ENCODE assay signal across 8 mouse cellular contexts in genomic region chr19:47168793-47169412, GRCm38 (mm10). TPM values are rescaled to one million over a fixed set of nuclear protein-coding genes. Genes with fewer than 3 reads are reported as not detected.
DNase-seq lines count a peak whose midpoint lies in the region; ATAC-seq lines count a peak whose summit lies in the region.

No protein-coding gene starts in this region.

- no peak overlapping the region for H3K27ac ChIP-seq in intestine, embryonic 14.5 days (ENCODE audit: low read depth)

- H3K4me2 ChIP-seq in intestine, embryonic 14.5 days (ENCODE audit: low read length), result peak overlapping the region; percentile 27

- H3K36me3 ChIP-seq in intestine, embryonic 14.5 days (ENCODE audit: control insufficient read depth, insufficient read depth, low read length), result no peaks in the 10 kb centered on the region

- no peak overlapping the region for H3K4me3 ChIP-seq in intestine, embryonic 14.5 days (ENCODE audit: low read depth, low read length)

- H3K9me3 ChIP-seq in intestine, embryonic 14.5 days (ENCODE audit: control insufficient read depth, low read length), result no peaks in the 10 kb centered on the region

- 0 out of 2 replicates have a peak, but pooled peaks have one; percentile 50 for ATAC-seq in intestine, embryonic 14.5 days (replicated peaks; ENCODE audit: low FRiP score, low TSS enrichment, low read depth)
- peak; percentile 87 for ATAC-seq in megakaryocyte progenitor cell, adult 5-6 weeks (replicated peaks; ENCODE audit: poor library complexity)

- H3K9ac ChIP-seq in intestine, embryonic 14.5 days (ENCODE audit: low read length), result no peak overlapping the region

- peak; percentile 72 for DNase-seq in adrenal gland, adult 8-10 months
- DNase-seq in embryo, embryonic 11.5 days (ENCODE audit: low read depth, low spot score), result peak; percentile 66
- peak; percentile 81 to 82 for DNase-seq in gastrocnemius, postnatal 36 days
- peak; percentile 96 for DNase-seq in intestine, embryonic 14.5 days (ENCODE audit: low spot score)
- peak; percentile 90 to 92 for DNase-seq in left cerebral cortex, postnatal 14 days (ENCODE audit: low spot score in 2 of 2)
- DNase-seq in right cerebral cortex, postnatal 25 days, result peak; percentile 78
- peak; percentile 81 to 85 for DNase-seq in urinary bladder, postnatal 36 days (ENCODE audit: low spot score in 2 of 2)

- intact Hi-C loops in gastrocnemius, postnatal 36 days (cut with DNase I), result no loop called here
- intact Hi-C loops in left cerebral cortex, postnatal 14 days (cut with DNase I), result loop anchor here (2.0 kb wide), 1 partner anchor 48 kb away; no protein-coding TSS in a partner anchor

- H3K27me3 ChIP-seq in intestine, embryonic 14.5 days (replicated peaks; ENCODE audit: control insufficient read depth, insufficient read depth, low read length), result no peaks in the 10 kb centered on the region

- no peaks in the 10 kb centered on the region for H3K4me1 ChIP-seq in intestine, embryonic 14.5 days (replicated peaks; ENCODE audit: control insufficient read depth, insufficient read depth, low read length)

- WGBS in intestine, embryonic 14.5 days, result 25% methylated on average over 11 of the region's 11 CpGs

RNA-seq across cellular contexts. Expression of gene Neurl1a, which starts 9.7 kb away (rescaled TPM):
- total RNA-seq in adrenal gland, adult 8-10 months (2022), result 10 to 100 TPM; 16.2 to 26.8 (median 22.2) TPM
- total RNA-seq in gastrocnemius, postnatal 36 days (2021), result 100 to 1,000 TPM; 116 to 129 TPM
- 8.6 and 9.1 TPM in 2 replicates for polyA plus RNA-seq in intestine, embryonic 14.5 days (2014; fragmentation: Nextera tagmentation; extraction: Ambion mirVana)
- 100 to 1,000 TPM; 148 to 154 TPM for total RNA-seq in left cerebral cortex, postnatal 14 days (2021)
- not detected in 2 replicates for total RNA-seq in megakaryocyte progenitor cell, adult 5-6 weeks (2015)
- 0.04 TPM in 1 of 2 replicates, not detected in the other for total RNA-seq in megakaryocyte progenitor cell, adult 5-6 weeks (2017)

RNA-seq across cellular contexts. Expression of gene Calhm3, which starts 11.3 kb away (rescaled TPM):
- not detected for total RNA-seq in adrenal gland, adult 8-10 months (2022)
- not detected for total RNA-seq in gastrocnemius, postnatal 36 days (2021)
- polyA plus RNA-seq in intestine, embryonic 14.5 days (2014; fragmentation: Nextera tagmentation; extraction: Ambion mirVana), result not detected in 2 replicates
- total RNA-seq in left cerebral cortex, postnatal 14 days (2021), result not detected
- not detected in 2 replicates for total RNA-seq in megakaryocyte progenitor cell, adult 5-6 weeks (2015)
- total RNA-seq in megakaryocyte progenitor cell, adult 5-6 weeks (2017), result not detected in 2 replicates

RNA-seq across cellular contexts. Expression of gene Calhm1, which starts 24.8 kb away (rescaled TPM):
- total RNA-seq in adrenal gland, adult 8-10 months (2022), result not detected
- total RNA-seq in gastrocnemius, postnatal 36 days (2021), result not detected
- polyA plus RNA-seq in intestine, embryonic 14.5 days (2014; fragmentation: Nextera tagmentation; extraction: Ambion mirVana), result not detected in 2 replicates
- not detected for total RNA-seq in left cerebral cortex, postnatal 14 days (2021)
- total RNA-seq in megakaryocyte progenitor cell, adult 5-6 weeks (2015), result not detected in 2 replicates
- total RNA-seq in megakaryocyte progenitor cell, adult 5-6 weeks (2017), result not detected in 2 replicates

RNA-seq across cellular contexts. Expression of gene Calhm2, which starts 30.8 kb away (rescaled TPM):
- total RNA-seq in adrenal gland, adult 8-10 months (2022), result 1 to 10 TPM; 4.6 to 8.8 (median 7.5) TPM
- 1 to 10 TPM; 1.4 to 2.4 TPM for total RNA-seq in gastrocnemius, postnatal 36 days (2021)
- polyA plus RNA-seq in intestine, embryonic 14.5 days (2014; fragmentation: Nextera tagmentation; extraction: Ambion mirVana), result 2.5 and 3.1 TPM in 2 replicates
- 1 to 10 TPM; 4.9 to 5.6 TPM for total RNA-seq in left cerebral cortex, postnatal 14 days (2021)
- total RNA-seq in megakaryocyte progenitor cell, adult 5-6 weeks (2015), result 6.1 and 7.3 TPM in 2 replicates
- total RNA-seq in megakaryocyte progenitor cell, adult 5-6 weeks (2017), result 11.3 and 14.4 TPM in 2 replicates

Comparison
In these comparisons a context has a peak if more than half of its experiments do, and no peak if none do; other contexts are left out.
1. RNA of gene Neurl1a, which starts 9.7 kb away (total RNA-seq): 148 to 154 TPM in left cerebral cortex, postnatal 14 days, 116 to 129 TPM in gastrocnemius, postnatal 36 days and 16.2 to 26.8 TPM in adrenal gland, adult 8-10 months; 0.04 TPM in megakaryocyte progenitor cell, adult 5-6 weeks; every median in the first group is over 10 times any median in the second.
2. Peak in every context shown above with its lines, with median percentiles within 50 percentile points of each other: DNase-seq.